Mouse (Mus musculus) limb, embryonic 10.5 days (tissue): ENCODE data around the gene Krt14. TPM values are rescaled to one million over a fixed set of nuclear protein-coding genes. Genes with fewer than 3 reads are reported as not detected.

Experiments used
- DNase-seq: peaks from one replicate; pipeline ENCODE4 v3.0.0-alpha.2; 2017; ENCODE audit warnings: low spot score
- H3K27ac ChIP-seq: fragments of 300-500 bp; sonication (generic); 2 replicates; pipeline ENCODE4 v1.5.1; 2016; ENCODE audit warnings: mild to moderate bottlenecking
- H3K27me3 ChIP-seq: fragments of 300-500 bp; sonication (generic); 2 replicates; pipeline ENCODE4 v1.6.1; 2016; ENCODE audit warnings: low read depth, mild to moderate bottlenecking; ENCODE audit not compliant: poor library complexity, severe bottlenecking
- H3K36me3 ChIP-seq: fragments of 300-500 bp; sonication (generic); 2 replicates; pipeline ENCODE4 v1.6.1; 2016; ENCODE audit warnings: mild to moderate bottlenecking, moderate library complexity
- H3K4me1 ChIP-seq: fragments of 300-500 bp; sonication (generic); 2 replicates; pipeline ENCODE4 v1.6.1; 2016
- H3K4me3 ChIP-seq: fragments of 300-500 bp; sonication (generic); 2 replicates; pipeline ENCODE4 v1.5.1; 2016; ENCODE audit warnings: mild to moderate bottlenecking, moderate library complexity
- H3K9me3 ChIP-seq: fragments of 300-500 bp; sonication (generic); replicated peaks from 2 replicates; pipeline ENCODE4 v1.6.1; 2016; ENCODE audit warnings: mild to moderate bottlenecking
- WGBS: fragments of 180-500 bp; shearing (Covaris S2); methylation state at CpG from one replicate; pipeline ENCODE4 v1.1.7; 2016; 5-methylcytosine and 5-hydroxymethylcytosine counted together
- polyA plus RNA-seq: library from polyadenylated mRNA; unstranded; fragments of >200 nt; fragmentation: Nextera tagmentation; extraction: Ambion mirVana; gene quantifications from 2 replicates; pipeline ENCODE4 v1.2.1, GENCODE M21; 2016

Krt14 gene
- polyA plus RNA-seq, 1 experiment from 2014 or later: 32.0 TPM

DNA sequence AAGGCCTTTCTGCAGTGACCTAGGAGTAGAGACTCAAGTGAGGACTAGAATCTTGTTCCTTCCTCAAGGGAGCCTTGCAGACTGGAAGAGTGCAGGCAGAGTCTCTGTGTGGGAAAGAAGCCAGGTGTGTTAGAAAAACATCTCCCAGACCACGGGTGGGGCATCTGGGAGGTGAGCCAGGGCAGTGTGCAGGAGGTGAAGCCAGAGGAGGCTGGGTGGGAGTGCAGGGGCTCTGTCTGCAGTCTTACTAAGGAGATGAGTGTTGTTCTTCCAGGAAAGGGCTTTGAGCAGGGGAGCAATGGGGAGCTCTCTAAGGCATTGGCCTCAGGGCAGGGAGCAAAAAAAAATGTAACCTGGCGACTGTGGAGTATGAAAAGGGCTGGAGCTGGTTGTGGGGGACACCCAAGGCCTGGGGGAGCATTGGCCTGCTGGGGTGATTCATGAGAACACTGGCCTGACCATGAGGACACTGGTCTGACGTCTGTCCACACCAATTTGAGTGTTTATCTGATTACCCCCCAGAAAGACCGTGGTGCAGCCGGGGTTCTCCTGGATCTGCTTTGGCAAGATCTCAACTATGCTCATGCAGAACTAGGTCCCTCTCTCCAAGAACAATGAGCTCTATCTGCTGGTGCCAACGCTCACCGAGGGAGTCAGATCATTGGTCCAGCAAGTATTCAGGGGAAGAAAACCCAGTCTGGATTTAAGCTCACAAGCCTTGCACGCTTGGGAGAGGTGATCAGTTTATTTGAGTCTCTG lies 51.7 kb downstream of the Krt14 start:
- Histone ChIP-seq H3K36me3 (no peaks in the 10 kb centered on the region), H3K4me3 (no peak overlapping the region), H3K27ac (no peak overlapping the region), H3K4me1 (peaks cover 4% of the 10 kb centered on the region), H3K27me3 (no peaks in the 10 kb centered on the region), H3K9me3 (no peaks in the 10 kb centered on the region)
- 76% methylated on average over 8 of the region's 8 CpGs for WGBS
- no peak for DNase-seq

Other genes with a start within 250 kb of the Krt14 start
- gene Krtap29-1, start 228.5 kb downstream of the Krt14 start, polyA plus RNA-seq: not detected in 2 replicates
- gene Krtap16-1, start 221.0 kb downstream of the Krt14 start, polyA plus RNA-seq: not detected in 2 replicates
- 0.68 and 0.90 TPM in 2 replicates for gene Krtap17-1, start 213.6 kb downstream of the Krt14 start, polyA plus RNA-seq
- not detected in 2 replicates for gene Krt33a, start 191.3 kb downstream of the Krt14 start, polyA plus RNA-seq
- not detected in 2 replicates for gene Krt33b, start 177.7 kb downstream of the Krt14 start, polyA plus RNA-seq
- not detected in 2 replicates for gene Krt34, start 166.0 kb downstream of the Krt14 start, polyA plus RNA-seq
- gene Krt31, start 157.0 kb downstream of the Krt14 start, polyA plus RNA-seq: not detected in 2 replicates
- gene Krt32, start 119.3 kb downstream of the Krt14 start, polyA plus RNA-seq: not detected in 2 replicates
- gene Krt35, start 111.3 kb downstream of the Krt14 start, polyA plus RNA-seq: 0.08 TPM in 1 of 2 replicates, not detected in the other
- gene Krt36, start 101.9 kb downstream of the Krt14 start, polyA plus RNA-seq: not detected in 2 replicates
- gene Krt13, start 86.0 kb downstream of the Krt14 start, polyA plus RNA-seq: not detected in 2 replicates
- gene Krt15, start 71.6 kb downstream of the Krt14 start, polyA plus RNA-seq: 1.6 and 8.4 TPM in 2 replicates
- gene Krt19, start 58.9 kb downstream of the Krt14 start, polyA plus RNA-seq: 11.1 and 13.9 TPM in 2 replicates
- gene Krt9, start 14.3 kb downstream of the Krt14 start, polyA plus RNA-seq: not detected in 2 replicates
- gene Krt16, start 41.4 kb upstream of the Krt14 start, polyA plus RNA-seq: not detected in 2 replicates
- gene Krt17, start 53.5 kb upstream of the Krt14 start, polyA plus RNA-seq: 1.3 and 7.6 TPM in 2 replicates
- gene Krt42, start 62.3 kb upstream of the Krt14 start, polyA plus RNA-seq: 0.21 TPM in 1 of 2 replicates, not detected in the other
- 1,486 and 1,565 TPM in 2 replicates for gene Eif1, start 112.3 kb upstream of the Krt14 start, polyA plus RNA-seq
- not detected in 2 replicates for gene Gast, start 126.9 kb upstream of the Krt14 start, polyA plus RNA-seq
- 0.85 and 1.3 TPM in 2 replicates for gene Hap1, start 148.6 kb upstream of the Krt14 start, polyA plus RNA-seq
- 35.6 and 41.8 TPM in 2 replicates for gene Jup, start 190.2 kb upstream of the Krt14 start, polyA plus RNA-seq
- 33.9 and 45.3 TPM in 2 replicates for gene P3h4, start 207.3 kb upstream of the Krt14 start, polyA plus RNA-seq
- 67.6 and 89.5 TPM in 2 replicates for gene Fkbp10, start 208.1 kb upstream of the Krt14 start, polyA plus RNA-seq
- gene Nt5c3b, start 234.3 kb upstream of the Krt14 start, polyA plus RNA-seq: 149 and 173 TPM in 2 replicates
- 0.63 and 0.69 TPM in 2 replicates for gene Klhl10, start 234.4 kb upstream of the Krt14 start, polyA plus RNA-seq